Mouse (Mus musculus) CD8-positive naive resting alpha-beta T cell, adult 2 months (primary cell): ENCODE results near the gene Arhgef2.
A peak's percentile ranks its signal among the peaks of the same experiment; 100 is the strongest.
"Not testable (repeated sequence)": the region's sequence is repeated elsewhere in the genome, so short reads cannot be mapped to it uniquely, and the experiment has no call there.

ENCODE experiments used
- DNase-seq, 2 experiments: peaks; one replicate each; pipeline ENCODE4 v3.0.0; 2022; ENCODE audit warnings: low read depth in 2 of 2, low spot score in 2 of 2

The Arhgef2 gene

GRCm38 (mm10) chr3:88590246-88590645 lies 15.5 kb upstream of the Arhgef2 start:
- DNase-seq, result no peak

GRCm38 (mm10) chr3:88591044-88591443 lies 14.7 kb upstream of the Arhgef2 start:
- no peak for DNase-seq

DNA sequence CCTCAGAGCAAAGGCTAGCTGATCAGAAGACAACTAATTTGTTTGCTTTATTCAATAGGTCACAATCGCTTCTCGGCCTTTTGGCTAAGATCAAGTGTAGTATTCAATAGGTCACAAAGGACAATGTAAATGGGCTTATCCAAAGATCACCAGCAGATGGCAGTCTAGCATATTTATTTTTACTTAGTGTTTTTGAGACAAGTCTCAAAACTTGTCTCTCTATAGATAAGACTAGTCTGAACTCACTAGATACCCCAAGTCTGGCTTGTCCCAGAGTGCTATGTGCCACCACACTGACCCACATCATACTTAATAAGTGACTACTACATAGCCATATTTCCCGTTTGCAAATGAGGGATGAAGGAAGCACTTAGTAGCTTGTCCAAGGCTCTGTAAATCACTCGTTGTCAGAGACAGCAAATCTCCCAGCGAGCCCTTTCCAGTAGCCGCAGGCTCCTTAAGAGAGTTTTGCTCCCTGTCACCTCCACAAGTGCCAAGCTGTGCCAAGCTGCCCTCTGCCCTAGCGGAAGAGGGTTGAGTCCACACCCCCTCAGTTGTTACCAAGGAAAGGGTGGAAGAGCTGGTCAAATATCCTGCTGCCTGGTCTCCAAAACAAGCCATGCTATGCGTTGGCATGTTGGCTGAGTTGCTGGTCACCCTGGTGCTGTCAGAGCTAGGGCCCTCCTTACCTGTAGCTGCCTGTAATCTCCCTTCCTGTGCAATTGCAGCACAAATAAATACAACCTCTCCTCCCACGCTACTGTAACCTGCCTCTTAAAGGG lies 13.6 kb upstream of the Arhgef2 start:
- DNase-seq, result peak; percentile 53 to 76

DNA sequence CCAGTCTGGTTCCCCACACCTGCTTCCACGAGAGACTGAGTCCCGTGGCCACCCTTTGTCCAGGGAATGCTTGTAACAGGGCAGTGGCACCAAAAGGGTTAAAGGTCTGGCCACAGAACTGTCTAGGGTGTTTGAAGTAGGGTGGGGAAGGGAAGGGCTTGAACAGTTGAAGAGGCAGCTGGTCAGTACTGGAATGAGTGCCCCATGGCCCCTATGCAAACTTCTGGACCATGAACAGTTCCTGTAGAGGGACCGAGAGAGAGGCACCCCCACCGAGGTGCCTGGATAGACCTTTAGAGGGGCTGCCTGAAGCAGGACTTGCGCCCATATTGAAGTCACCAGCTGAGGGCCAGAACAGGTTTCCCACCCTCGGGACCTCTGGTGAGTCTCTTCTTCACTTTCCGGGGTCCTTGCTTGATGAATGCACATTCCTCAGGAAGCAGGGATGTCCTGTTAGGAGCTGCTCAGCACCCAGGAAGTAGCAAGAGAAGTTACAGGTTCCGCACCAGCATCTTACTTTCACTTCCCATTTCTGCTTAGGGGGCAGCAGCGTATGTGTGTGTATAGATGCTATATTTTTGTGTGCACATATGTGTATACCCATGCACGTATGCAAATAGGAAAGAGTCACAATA lies 12.7 kb upstream of the Arhgef2 start:
- DNase-seq, result peak; percentile 14 to 21

DNA sequence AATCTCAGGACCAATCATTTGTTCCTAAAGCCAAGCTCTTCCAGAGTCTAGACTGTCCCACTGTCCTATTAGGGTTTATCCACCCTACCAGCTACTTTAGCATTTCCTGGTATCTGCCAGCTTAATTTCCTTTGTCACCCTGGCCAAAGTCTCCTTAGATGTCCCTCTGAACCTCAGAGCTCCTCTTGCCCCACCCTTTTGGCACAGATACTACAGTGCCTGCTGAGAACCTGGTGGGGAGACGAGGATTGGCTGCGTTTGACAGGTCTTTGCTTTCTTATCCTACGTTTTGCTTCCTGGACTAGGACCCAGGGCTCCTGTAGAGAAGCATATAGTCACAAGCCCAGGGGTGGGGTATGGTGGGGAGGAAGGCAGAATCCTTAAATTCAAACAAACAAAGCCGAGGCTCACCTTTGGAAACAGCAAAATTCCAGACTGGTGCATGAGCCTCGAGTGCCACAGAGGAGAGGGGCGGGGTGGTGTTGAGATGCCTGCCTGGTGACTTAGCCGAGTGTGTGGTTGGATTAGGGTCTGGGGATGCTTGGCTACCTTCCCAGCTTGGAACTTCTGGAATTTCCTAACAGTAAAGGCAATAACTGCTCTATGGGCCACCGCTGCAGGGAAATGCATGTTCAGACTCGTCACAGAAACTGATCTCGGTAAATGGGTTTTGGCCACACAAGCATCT lies 11.7 kb upstream of the Arhgef2 start:
- DNase-seq, result no peak

DNA sequence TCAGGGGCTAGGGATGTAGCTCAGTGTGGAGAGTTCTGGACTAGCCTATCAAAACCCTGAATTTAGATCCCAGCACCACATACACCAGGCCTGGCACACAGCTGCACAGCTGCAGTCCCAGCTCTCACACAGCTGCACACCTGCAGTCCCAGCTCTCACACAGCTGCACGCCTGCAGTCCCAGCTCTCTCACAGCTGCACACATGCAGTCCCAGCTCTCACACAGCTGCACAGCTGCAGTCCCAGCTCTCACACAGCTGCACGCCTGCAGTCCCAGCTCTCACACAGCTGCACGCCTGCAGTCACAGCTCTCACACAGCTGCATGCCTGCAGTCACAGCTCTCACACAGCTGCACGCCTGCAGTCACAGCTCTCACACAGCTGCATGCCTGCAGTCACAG lies 9.2 kb upstream of the Arhgef2 start:
- not testable (repeated sequence) for DNase-seq

- no peak for DNase-seq
Observed at GRCm38 (mm10) chr3:88602466-88602865, 3.3 kb upstream of the Arhgef2 start.

- peak; percentile 60 to 74 for DNase-seq
Observed at GRCm38 (mm10) chr3:88603714-88604161, 2.0 kb upstream of the Arhgef2 start.

DNA sequence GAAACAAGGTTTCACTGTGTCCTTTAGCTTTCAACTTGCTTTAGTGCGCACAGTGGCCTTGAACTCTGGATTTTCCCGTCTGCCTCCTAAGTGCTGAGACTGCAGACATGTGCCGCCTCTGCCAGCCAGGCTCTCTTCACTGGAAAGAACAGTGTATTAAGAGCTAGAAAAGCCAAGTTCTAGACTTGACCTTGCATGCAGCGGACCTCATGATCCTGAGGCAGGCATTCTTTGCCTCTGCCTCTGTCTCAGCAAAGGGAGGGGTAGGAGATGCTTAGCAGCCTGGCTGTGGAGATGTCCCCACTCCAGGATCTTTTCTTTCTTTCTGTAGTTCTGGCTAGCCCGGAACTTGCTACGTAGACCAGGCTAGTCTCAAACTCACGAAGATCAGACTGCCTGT lies 903 bp upstream of the Arhgef2 start:
- no peak for DNase-seq

GRCm38 (mm10) chr3:88607065-88607757 lies 1.4 kb downstream of the Arhgef2 start:
- peak; percentile 84 to 90 for DNase-seq

DNA sequence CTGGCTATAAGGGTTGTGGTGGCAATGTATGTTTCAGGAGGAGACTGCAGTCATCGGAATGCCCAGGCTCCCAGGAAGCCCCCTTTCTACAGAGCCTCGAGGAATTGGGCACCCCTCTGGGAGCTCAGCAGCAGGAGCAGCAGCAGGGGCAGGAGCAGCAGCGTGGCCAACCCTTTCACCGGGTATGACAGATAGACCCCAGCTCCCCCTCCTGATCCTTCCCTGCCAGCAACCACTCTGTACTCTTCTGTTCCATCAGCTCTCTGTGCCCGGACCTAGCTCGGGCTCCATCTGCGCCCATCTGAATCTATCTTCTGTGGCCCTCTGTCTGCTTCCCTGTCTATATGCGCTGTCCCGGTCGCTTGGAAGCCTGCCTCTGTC lies 2.0 kb downstream of the Arhgef2 start:
- no peak for DNase-seq

DNA sequence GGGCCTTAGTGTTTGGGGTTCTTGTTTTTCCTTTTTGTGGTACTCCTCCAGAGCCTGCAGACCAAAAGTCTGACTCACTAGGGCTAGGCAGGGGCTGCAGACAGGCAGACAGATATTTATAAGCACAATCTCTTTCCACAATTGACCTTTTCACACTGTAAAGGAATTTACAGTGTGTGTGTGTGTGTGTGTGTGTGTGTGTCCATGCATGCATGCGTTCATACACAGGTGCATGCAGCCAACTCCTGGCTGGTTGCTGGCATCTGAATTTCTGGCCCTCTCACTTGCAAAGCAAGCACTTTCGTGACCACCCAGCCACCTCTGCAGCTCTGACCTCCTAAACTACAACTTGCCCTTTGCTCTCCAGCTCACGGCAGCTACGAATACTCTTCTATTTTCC lies 3.3 kb downstream of the Arhgef2 start:
- no peak for DNase-seq

DNA sequence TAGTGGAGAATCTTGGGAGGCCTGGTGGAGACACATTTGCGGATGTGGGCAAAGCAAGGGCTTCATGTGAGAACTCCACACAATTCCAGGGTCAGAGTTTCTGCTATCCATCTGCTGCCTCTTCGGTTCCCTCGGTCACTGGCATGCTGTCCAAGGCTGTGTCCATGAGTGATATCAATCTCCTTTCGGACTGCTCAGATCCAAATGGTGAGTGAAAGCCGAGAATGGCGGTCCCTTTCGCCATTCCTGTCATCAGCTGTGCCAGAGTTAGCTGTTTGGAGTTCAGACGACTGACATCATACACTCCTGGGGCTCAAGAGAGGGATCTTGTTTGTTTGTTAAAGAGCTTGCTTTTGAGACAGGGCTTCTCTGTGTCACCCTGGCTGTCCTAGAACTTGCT lies 8.7 kb downstream of the Arhgef2 start:
- no peak for DNase-seq

- no peak for DNase-seq
Observed at GRCm38 (mm10) chr3:88615117-88615516, 9.4 kb downstream of the Arhgef2 start.

- no peak for DNase-seq
Observed at GRCm38 (mm10) chr3:88615902-88616391, 10.2 kb downstream of the Arhgef2 start.

- no peak for DNase-seq
Observed at GRCm38 (mm10) chr3:88616951-88617500, 11.3 kb downstream of the Arhgef2 start.

DNA sequence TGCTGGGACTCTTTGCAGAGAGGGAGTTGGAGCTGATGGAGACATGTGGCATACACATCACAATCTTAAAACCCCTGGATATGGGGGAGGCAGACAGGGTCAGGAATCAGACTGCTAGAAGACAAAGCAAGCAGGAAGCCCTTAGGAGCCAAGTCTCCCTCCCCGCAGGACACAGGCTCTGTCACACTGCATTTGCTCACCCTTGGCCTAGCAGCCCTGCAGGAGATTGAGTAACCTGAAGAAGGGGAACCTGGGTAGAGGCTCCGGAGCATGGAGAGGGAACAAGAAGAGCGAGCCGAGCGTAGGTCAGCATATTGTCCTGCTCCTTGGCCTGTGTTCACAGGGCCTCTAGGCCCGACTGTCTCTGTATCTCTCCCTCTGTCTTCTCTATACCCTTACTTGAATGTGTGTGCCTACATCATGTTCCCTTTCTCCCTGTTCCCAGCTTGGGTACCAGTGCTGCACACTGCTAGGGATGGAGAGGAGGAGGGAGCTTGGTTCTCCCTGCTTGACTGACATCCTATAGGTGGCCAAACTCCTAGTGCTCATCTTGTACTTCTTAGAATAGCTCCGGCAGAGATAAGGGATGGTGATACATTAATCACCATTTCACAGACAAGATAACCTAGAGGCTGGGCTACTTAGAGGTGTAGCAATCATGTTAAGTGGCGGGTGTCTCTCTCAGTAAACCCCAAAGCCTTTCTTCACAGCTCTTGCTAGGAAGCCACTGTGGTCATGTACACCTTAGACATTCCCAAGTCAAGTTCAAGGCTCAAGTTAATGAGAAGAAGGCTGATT lies 12.5 kb downstream of the Arhgef2 start:
- DNase-seq, result no peak

DNA sequence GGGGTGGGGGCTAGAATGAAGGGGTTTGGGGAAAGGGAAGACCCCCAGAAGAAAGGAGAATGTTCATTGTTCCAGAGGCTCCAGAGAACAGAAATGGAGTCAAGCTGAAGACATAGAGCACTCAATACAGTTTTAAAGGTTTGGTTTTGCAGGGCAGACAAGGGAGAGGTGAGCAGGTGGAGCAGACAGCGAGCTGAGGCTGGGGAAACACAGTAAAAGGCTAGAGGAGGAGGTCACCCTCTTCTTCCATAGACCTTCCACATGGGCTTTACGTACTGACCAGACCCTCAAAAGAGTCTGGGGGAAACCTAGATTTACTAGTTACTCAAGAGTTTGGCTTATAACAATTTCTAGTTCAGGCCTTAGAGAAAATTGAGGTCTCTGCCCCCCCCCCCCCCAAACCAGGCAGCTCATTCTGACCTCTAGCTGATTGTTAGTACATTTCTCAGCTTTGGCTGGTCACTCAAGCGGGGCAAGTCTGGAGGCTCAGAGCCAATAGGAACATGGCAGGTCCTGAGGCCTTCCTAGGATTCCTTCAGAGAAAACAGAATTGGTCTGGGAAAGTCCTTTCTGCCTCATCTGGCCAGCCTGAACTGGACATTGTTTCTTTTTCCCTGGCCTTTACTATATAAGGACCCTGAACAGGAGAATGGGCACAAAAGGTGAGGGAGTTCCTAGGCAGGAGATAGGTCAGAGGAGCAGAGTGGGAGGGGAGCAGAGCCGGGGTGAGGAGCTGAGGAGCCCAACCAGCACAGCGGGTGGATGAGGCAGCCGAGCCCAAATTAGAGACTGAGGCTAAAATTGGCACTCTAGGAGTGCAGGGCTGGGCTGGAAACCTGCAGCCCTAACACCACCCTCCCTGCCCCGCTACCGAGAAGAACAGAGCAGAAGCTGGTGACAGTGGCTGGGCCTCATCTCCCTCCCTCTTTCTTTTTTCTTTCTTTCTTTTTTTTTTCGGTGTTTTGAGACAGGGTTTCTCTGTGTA lies 13.6 kb downstream of the Arhgef2 start:
- DNase-seq, result no peak
